Mouse (Mus musculus): ENCODE results near the gene Ccdc162.

- TF ChIP-seq CTCF (IDR thresholded peaks at IDR 0.05; ENCODE audit: low read depth): no peak
- no peak for TF ChIP-seq EP300 (IDR thresholded peaks at IDR 0.05; ENCODE audit: low read depth)
Observed at GRCm38 (mm10) chr10:41586947-41587852, 129.2 kb downstream of the Ccdc162 start.

All from heart, postnatal 0 days (tissue).